Mouse (Mus musculus) MEL (cell line): ENCODE results near the gene Gm17359. TPM values are rescaled to one million over a fixed set of nuclear protein-coding genes. Genes with fewer than 3 reads are reported as not detected.

Experiments used
- DNase-seq: peaks from one replicate; pipeline ENCODE4 v3.0.0; 2011; ENCODE audit warnings: low read depth, low spot score
- H3K27ac ChIP-seq: 2 replicates; pipeline ENCODE4 v1.5.1; 2012; ENCODE audit warnings: low read depth, mild to moderate bottlenecking, control low read depth, low read length, moderate library complexity; ENCODE audit not compliant: control insufficient read depth
- H3K27me3 ChIP-seq, 2 experiments: fragments of 150-350 bp in 1 of 2; sonication (generic) in 1 of 2; 2 replicates each; pipeline ENCODE4 v1.6.1; 2012; ENCODE audit warnings: low read length in 2 of 2, mild to moderate bottlenecking in 2 of 2, improper control_type of control experiment in 1 of 2, moderate library complexity in 1 of 2; ENCODE audit not compliant: insufficient read depth in 2 of 2, control insufficient read depth in 1 of 2
- H3K36me3 ChIP-seq, 2 experiments: 2 replicates each; pipeline ENCODE4 v1.6.1; 2012 to 2014; ENCODE audit warnings: low read length in 2 of 2, improper control_type of control experiment in 1 of 2, inconsistent platforms in 1 of 2, mild to moderate bottlenecking in 1 of 2; ENCODE audit not compliant: insufficient read depth in 2 of 2, control insufficient read depth in 1 of 2
- H3K4me1 ChIP-seq, 2 experiments: fragments of 150-350 bp in 1 of 2; sonication (generic) in 1 of 2; 2 replicates each; pipeline ENCODE4 v1.6.1; 2012; ENCODE audit warnings: low read length in 2 of 2, improper control_type of control experiment in 1 of 2, mild to moderate bottlenecking in 1 of 2; ENCODE audit not compliant: insufficient read depth in 2 of 2, control insufficient read depth in 1 of 2
- H3K4me3 ChIP-seq, 2 experiments: fragments of 150-350 bp in 1 of 2; sonication (generic) in 1 of 2; 2 replicates each; pipeline ENCODE4 v1.5.1; 2012; ENCODE audit warnings: low read depth in 2 of 2, low read length in 2 of 2, mild to moderate bottlenecking in 2 of 2, moderate library complexity in 2 of 2, control low read depth in 1 of 2, improper control_type of control experiment in 1 of 2; ENCODE audit not compliant: control insufficient read depth in 1 of 2, insufficient read depth in 1 of 2
- H3K79me2 ChIP-seq: 2 replicates; pipeline ENCODE4 v1.6.1; 2012; ENCODE audit warnings: mild to moderate bottlenecking, low read length, moderate library complexity; ENCODE audit not compliant: control insufficient read depth, poor library complexity, insufficient read depth
- H3K9ac ChIP-seq: 2 replicates; pipeline ENCODE4 v1.6.1; 2012; ENCODE audit warnings: low read depth, mild to moderate bottlenecking, control low read depth, low read length, moderate library complexity; ENCODE audit not compliant: control insufficient read depth, poor library complexity, severe bottlenecking
- H3K9me3 ChIP-seq: fragments of 150-350 bp; sonication (generic); replicated peaks from 2 replicates; pipeline ENCODE4 v1.6.1; 2012; ENCODE audit warnings: mild to moderate bottlenecking, low read length, improper control_type of control experiment, moderate library complexity; ENCODE audit not compliant: insufficient read depth
- CHD2 ChIP-seq: IDR thresholded peaks from 2 replicates; pipeline ENCODE4 v1.6.1; 2011; ENCODE audit warnings: low read length, improper control_type of control experiment
- CTCF ChIP-seq, 3 experiments: IDR thresholded peaks in 2 of 3; conservative IDR thresholded peaks in 1 of 3; 2 replicates each; pipeline ENCODE4 v1.5.1; 2011 to 2012; ENCODE audit warnings: low read length in 3 of 3, low read depth in 2 of 3, mild to moderate bottlenecking in 2 of 3, improper control_type of control experiment in 1 of 3, inconsistent platforms in 1 of 3, mixed read lengths in 1 of 3, moderate library complexity in 1 of 3; ENCODE audit not compliant: control insufficient read depth in 1 of 3, insufficient read depth in 1 of 3, poor library complexity in 1 of 3, severe bottlenecking in 1 of 3
- E2F4 ChIP-seq: IDR thresholded peaks from 2 replicates; pipeline ENCODE4 v1.6.1; 2011; ENCODE audit warnings: low read depth, low read length, improper control_type of control experiment, borderline replicate concordance
- EP300 ChIP-seq, 2 experiments: IDR thresholded peaks; 2 replicates each; pipeline ENCODE4 v1.6.1; 2011; ENCODE audit warnings: improper control_type of control experiment in 2 of 2, low read length in 2 of 2, low read depth in 1 of 2, mild to moderate bottlenecking in 1 of 2
- ETS1 ChIP-seq: IDR thresholded peaks from 2 replicates; pipeline ENCODE4 v1.6.1; 2012; ENCODE audit warnings: low read depth, mild to moderate bottlenecking, inconsistent platforms, low read length, improper control_type of control experiment, moderate library complexity
- GABPA ChIP-seq: IDR thresholded peaks from 2 replicates; pipeline ENCODE4 v1.6.1; 2012; ENCODE audit warnings: low read depth, mild to moderate bottlenecking, inconsistent platforms, low read length, improper control_type of control experiment, moderate library complexity
- GATA1 ChIP-seq: IDR thresholded peaks from 2 replicates; pipeline ENCODE4 v1.6.1; 2011; ENCODE audit warnings: low read depth, low read length, improper control_type of control experiment
- JUND ChIP-seq: IDR thresholded peaks from 2 replicates; pipeline ENCODE4 v1.6.1; 2011; ENCODE audit warnings: low read depth, mild to moderate bottlenecking, improper control_type of control experiment, low read length
- KAT2A ChIP-seq: conservative IDR thresholded peaks from 2 replicates; pipeline ENCODE4 v1.6.1; 2012; ENCODE audit warnings: low read depth, low read length, improper control_type of control experiment, inconsistent platforms
- MAFK ChIP-seq: IDR thresholded peaks from 2 replicates; pipeline ENCODE4 v1.6.1; 2011; ENCODE audit warnings: low read depth, mild to moderate bottlenecking, low read length, improper control_type of control experiment, borderline replicate concordance
- MAX ChIP-seq: IDR thresholded peaks from 2 replicates; pipeline ENCODE4 v1.6.1; 2011; ENCODE audit warnings: low read length, improper control_type of control experiment
- MAZ ChIP-seq: IDR thresholded peaks from 2 replicates; pipeline ENCODE4 v1.6.1; 2012; ENCODE audit warnings: low read depth, mild to moderate bottlenecking, inconsistent platforms, low read length, improper control_type of control experiment
- MEF2A ChIP-seq: IDR thresholded peaks from 2 replicates; pipeline ENCODE4 v1.6.1; 2014; ENCODE audit warnings: low read depth, mild to moderate bottlenecking, inconsistent platforms, low read length, improper control_type of control experiment; ENCODE audit not compliant: poor library complexity, insufficient replicate concordance, severe bottlenecking; ENCODE audit errors: extremely low read depth
- MYB ChIP-seq: IDR thresholded peaks from 2 replicates; pipeline ENCODE4 v1.6.1; 2011; ENCODE audit warnings: mild to moderate bottlenecking, low read depth, low read length, improper control_type of control experiment
- MYC ChIP-seq: IDR thresholded peaks from 2 replicates; pipeline ENCODE4 v1.6.1; 2011; ENCODE audit warnings: low read depth, mild to moderate bottlenecking, low read length, improper control_type of control experiment, moderate library complexity
- NELFE ChIP-seq: IDR thresholded peaks from 2 replicates; pipeline ENCODE4 v1.6.1; 2011; ENCODE audit warnings: low read depth, low read length, improper control_type of control experiment
- NRF1 ChIP-seq: IDR thresholded peaks from 2 replicates; pipeline ENCODE4 v1.6.1; 2014; ENCODE audit warnings: low read depth, mild to moderate bottlenecking, inconsistent platforms, low read length, improper control_type of control experiment, moderate library complexity; ENCODE audit not compliant: poor library complexity, insufficient read depth, severe bottlenecking
- POLR2AphosphoS5 ChIP-seq: IDR thresholded peaks from 2 replicates; pipeline ENCODE4 v1.6.1; 2012; ENCODE audit warnings: low read depth, borderline replicate concordance, mild to moderate bottlenecking, inconsistent platforms, low read length, moderate library complexity, mixed read lengths
- RCOR1 ChIP-seq: IDR thresholded peaks from 2 replicates; pipeline ENCODE4 v1.6.1; 2012; ENCODE audit warnings: low read depth, mild to moderate bottlenecking, inconsistent platforms, low read length, improper control_type of control experiment
- SIN3A ChIP-seq: IDR thresholded peaks from 2 replicates; pipeline ENCODE4 v1.6.1; 2012; ENCODE audit warnings: low read length, improper control_type of control experiment, inconsistent platforms
- SMC3 ChIP-seq: IDR thresholded peaks from 2 replicates; pipeline ENCODE4 v1.6.1; 2011; ENCODE audit warnings: low read depth, low read length, improper control_type of control experiment
- TAL1 ChIP-seq: IDR thresholded peaks from 2 replicates; pipeline ENCODE4 v1.6.1; 2012; ENCODE audit warnings: mild to moderate bottlenecking, inconsistent platforms, low read length, moderate library complexity, mixed read lengths
- UBTF ChIP-seq: IDR thresholded peaks from 2 replicates; pipeline ENCODE4 v1.6.1; 2012; ENCODE audit warnings: low read depth, mild to moderate bottlenecking, inconsistent platforms, low read length, improper control_type of control experiment, moderate library complexity, borderline replicate concordance; ENCODE audit not compliant: insufficient read depth
- USF1 ChIP-seq: IDR thresholded peaks from 2 replicates; pipeline ENCODE4 v1.6.1; 2014; ENCODE audit warnings: low read depth, mild to moderate bottlenecking, inconsistent platforms, low read length, improper control_type of control experiment, moderate library complexity
- ZC3H11A ChIP-seq: IDR thresholded peaks from 2 replicates; pipeline ENCODE4 v1.6.1; 2012; ENCODE audit warnings: low read depth, mild to moderate bottlenecking, inconsistent platforms, low read length, improper control_type of control experiment
- ZNF384 ChIP-seq: IDR thresholded peaks from 2 replicates; pipeline ENCODE4 v1.6.1; 2012; ENCODE audit warnings: low read depth, mild to moderate bottlenecking, inconsistent platforms, low read length, improper control_type of control experiment
- polyA plus RNA-seq, 2 experiments: library from polyadenylated mRNA; stranded (reverse) in 1 of 2; unstranded in 1 of 2; fragments of >175 nt in 1 of 2; fragments of >200 nt in 1 of 2; gene quantifications; 2 replicates each; pipeline versions ENCODE4 v1.2.1 to v1.2.4; 2012; ENCODE audit warnings: low replicate concordance in 2 of 2, low read depth in 1 of 2; ENCODE audit not compliant: insufficient read length in 2 of 2, insufficient read depth in 1 of 2, missing spikeins in 1 of 2
- total RNA-seq: library from RNA; depleted of rRNA; stranded (reverse); fragments of 300-350 nt; gene quantifications from 2 replicates; pipeline ENCODE4 v1.2.3, GENCODE M21; 2012

Gene Gm17359
- total and polyA plus RNA-seq, 3 experiments = 0.15 TPM; not detected in 2

- TF ChIP-seq ETS1 (no peak), SIN3A (no peak), MYC (no peak)
- no peaks in the 10 kb centered on the region for H3K79me2 ChIP-seq
- no peak overlapping the region for H3K27ac ChIP-seq
- H3K4me3 ChIP-seq = no peak overlapping the region
- no peak for DNase-seq
- peaks cover 3 to 16% of the 10 kb centered on the region in 2 experiments for H3K36me3 ChIP-seq
- H3K27me3 ChIP-seq = no peaks in the 10 kb centered on the region
- H3K9me3 ChIP-seq = no peaks in the 10 kb centered on the region
- H3K9ac ChIP-seq = no peak overlapping the region
- peaks cover 15 to 16% of the 10 kb centered on the region in 2 experiments for H3K4me1 ChIP-seq
Measured at GRCm38 (mm10) chr3:79474911-79475310, 138.4 kb downstream of the Gm17359 start.

GRCm38 (mm10) chr3:79475980-79476379 is 139.5 kb downstream of the Gm17359 start:
- H3K9ac ChIP-seq = no peak overlapping the region
- no peaks in the 10 kb centered on the region for H3K9me3 ChIP-seq
- no peak for DNase-seq
- H3K79me2 ChIP-seq = no peaks in the 10 kb centered on the region
- peaks cover 3 to 16% of the 10 kb centered on the region in 2 experiments for H3K36me3 ChIP-seq
- TF ChIP-seq ZC3H11A = no peak
- TF ChIP-seq KAT2A = no peak
- no peak for TF ChIP-seq SIN3A
- no peak for TF ChIP-seq MAFK
- no peak for TF ChIP-seq RCOR1
- no peak for TF ChIP-seq SMC3
- TF ChIP-seq E2F4 = no peak
- no peak for TF ChIP-seq CHD2
- no peak for TF ChIP-seq MYC
- no peak for TF ChIP-seq MAZ
- TF ChIP-seq NELFE = no peak
- H3K27me3 ChIP-seq = no peaks in the 10 kb centered on the region
- H3K27ac ChIP-seq = no peak overlapping the region
- no peak overlapping the region for H3K4me3 ChIP-seq
- H3K4me1 ChIP-seq = peaks cover 15 to 16% of the 10 kb centered on the region in 2 experiments

GRCm38 (mm10) chr3:79478400-79478799 is 141.9 kb downstream of the Gm17359 start:
- peaks cover 3 to 16% of the 10 kb centered on the region in 2 experiments for H3K36me3 ChIP-seq
- peaks cover 15 to 16% of the 10 kb centered on the region in 2 experiments for H3K4me1 ChIP-seq
- H3K9me3 ChIP-seq = no peaks in the 10 kb centered on the region
- H3K79me2 ChIP-seq = no peaks in the 10 kb centered on the region
- peak; percentile 78 for DNase-seq
- H3K4me3 ChIP-seq = no peak overlapping the region
- peak overlapping the region; percentile 45 for H3K27ac ChIP-seq
- H3K9ac ChIP-seq = no peak overlapping the region
- H3K27me3 ChIP-seq = no peaks in the 10 kb centered on the region
- TF ChIP-seq ZC3H11A = no peak
- TF ChIP-seq USF1 = no peak
- peak; percentile 87 to 90 for TF ChIP-seq EP300 (IDR thresholded peaks at IDR 0.05; ENCODE audit: low read depth in 1 of 2, low read length in 2 of 2)
- TF ChIP-seq MYC = peak; percentile 69; the same call in 1 of the 2 replicates
- TF ChIP-seq JUND = no peak
- TF ChIP-seq GABPA = no peak
- TF ChIP-seq MYB = no peak
- TF ChIP-seq TAL1 = peak; percentile 76
- peak; percentile 62 for TF ChIP-seq SIN3A
- TF ChIP-seq POLR2AphosphoS5 = no peak
- no peak for TF ChIP-seq NELFE
- peak; percentile 84 for TF ChIP-seq ETS1
- TF ChIP-seq MEF2A = no peak
- no peak for TF ChIP-seq MAFK
- TF ChIP-seq MAX = no peak
- no peak for TF ChIP-seq ZNF384
- TF ChIP-seq E2F4 = no peak
- no peak for TF ChIP-seq UBTF
- no peak for TF ChIP-seq CTCF (IDR thresholded peaks at IDR 0.05 in 2 of 3, conservative IDR thresholded peaks at IDR 0.05 in 1 of 3; ENCODE audit: control insufficient read depth in 1 of 3, insufficient read depth in 1 of 3, low read depth in 2 of 3, low read length in 3 of 3, poor library complexity in 1 of 3, severe bottlenecking in 1 of 3)
- peak; percentile 95 for TF ChIP-seq GATA1
- TF ChIP-seq MAZ = no peak
- no peak for TF ChIP-seq NRF1
